Comparison of ENCODE assay signal across 24 mouse cellular contexts in genomic region chr2:104352204-104352493, GRCm38 (mm10). TPM values are rescaled to one million over a fixed set of nuclear protein-coding genes. Genes with fewer than 3 reads are reported as not detected.
"Had no signal": no experiment of that assay in that cellular context is flagged by ENCODE, and none has a peak within 500 bp of the region (broad histone marks: within the 10 kb centered on the region; RNA-seq: fewer than 3 reads in every experiment).

No protein-coding gene starts in this region.

- H3K4me2 ChIP-seq: limb, embryonic 13.5 days; liver, embryonic 12.5 days; liver, embryonic 15.5 days; lung, embryonic 15.5 days; midbrain, embryonic 13.5 days; neural tube, embryonic 13.5 days had no signal

- H3K9me3 ChIP-seq: limb, embryonic 10.5 days; limb, embryonic 13.5 days; liver, embryonic 12.5 days; liver, embryonic 15.5 days; lung, embryonic 15.5 days; megakaryocyte, embryonic 14.5 days; midbrain, embryonic 10.5 days; midbrain, embryonic 13.5 days; neural tube, embryonic 13.5 days had no signal

- ATAC-seq: liver, embryonic 12.5 days; midbrain, embryonic 13.5 days; midbrain, embryonic 16.5 days had no signal

- DNase-seq: kidney, adult 2 months; kidney, postnatal 36 days; layer of hippocampus, postnatal 36 days; liver; lung, adult 18-20 months; lung, postnatal 10 days; lung, postnatal 36 days; retina, postnatal 1 day; right cerebral cortex, postnatal 25 days; thymus, adult 18-20 months; thymus, postnatal 36 days had no signal

- H3K9ac ChIP-seq: limb, embryonic 13.5 days; liver, embryonic 12.5 days; liver, embryonic 15.5 days; lung, embryonic 15.5 days; midbrain, embryonic 13.5 days; neural tube, embryonic 13.5 days had no signal

- H3K36me3 ChIP-seq: limb, embryonic 10.5 days; limb, embryonic 13.5 days; liver, embryonic 12.5 days; liver, embryonic 15.5 days; lung, embryonic 15.5 days; midbrain, embryonic 10.5 days; midbrain, embryonic 13.5 days; neural tube, embryonic 13.5 days had no signal

- H3K27ac ChIP-seq: kidney, postnatal 0 days; limb, embryonic 10.5 days; limb, embryonic 13.5 days; liver, embryonic 12.5 days; liver, embryonic 15.5 days; lung, embryonic 15.5 days; midbrain, embryonic 10.5 days; midbrain, embryonic 13.5 days; neural tube, embryonic 13.5 days had no signal

- H3K27me3 ChIP-seq: limb, embryonic 13.5 days; liver, embryonic 12.5 days; liver, embryonic 15.5 days; lung, embryonic 15.5 days; midbrain, embryonic 13.5 days; neural tube, embryonic 13.5 days had no signal

- H3K4me3 ChIP-seq: limb, embryonic 10.5 days; limb, embryonic 13.5 days; liver, embryonic 12.5 days; liver, embryonic 15.5 days; lung, embryonic 15.5 days; megakaryocyte, embryonic 14.5 days; midbrain, embryonic 10.5 days; midbrain, embryonic 13.5 days; myocyte; neural tube, embryonic 13.5 days had no signal

- H3K4me1 ChIP-seq: limb, embryonic 10.5 days; limb, embryonic 13.5 days; liver, embryonic 12.5 days; liver, embryonic 15.5 days; lung, embryonic 15.5 days; megakaryocyte, embryonic 14.5 days; midbrain, embryonic 10.5 days; midbrain, embryonic 13.5 days; neural tube, embryonic 13.5 days had no signal

RNA-seq across cellular contexts. Expression of gene D430041D05Rik, which starts 58.7 kb away (rescaled TPM):
- total RNA-seq: monocyte, adult 5-6 weeks had no signal
- polyA plus RNA-seq: liver, embryonic 15.5 days had no signal
